7 mouse cellular contexts compared by ENCODE assay signal in the genomic region with DNA sequence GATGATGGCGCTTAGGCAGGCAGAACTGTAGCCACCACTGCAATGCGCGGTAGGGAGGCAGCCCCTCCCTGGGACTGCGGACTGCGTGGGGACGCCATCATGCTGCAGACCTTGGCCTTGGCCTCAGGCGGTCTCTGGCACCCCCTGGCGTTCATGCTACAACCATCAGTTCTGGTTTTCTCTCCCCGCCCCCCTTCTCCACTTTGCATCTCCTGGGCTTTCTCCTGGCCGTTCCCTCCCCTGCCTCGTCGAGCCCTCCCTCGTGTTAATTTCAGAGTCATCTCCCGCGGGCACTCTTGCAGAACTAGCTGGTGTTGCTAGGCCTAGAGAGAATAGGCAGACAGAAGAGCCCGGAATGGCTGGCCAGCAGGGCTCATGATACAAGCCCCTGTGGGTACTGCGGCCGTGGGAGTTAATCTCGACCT. TPM values are rescaled to one million over a fixed set of nuclear protein-coding genes. Genes with fewer than 3 reads are reported as not detected.
DNase-seq lines count a peak whose midpoint lies in the region; ATAC-seq and TF ChIP-seq lines count a peak whose summit lies in the region.

No protein-coding gene starts in this region.

- H3K27ac ChIP-seq in intestine, postnatal 0 days (ENCODE audit: low read depth, low read length) = no peak overlapping the region
- no peak overlapping the region for H3K27ac ChIP-seq in limb, embryonic 11.5 days (replicated peaks; ENCODE audit: low read depth, low read length)
- peak overlapping the region; percentile 81 for H3K27ac ChIP-seq in midbrain, embryonic 13.5 days
- H3K27ac ChIP-seq in small intestine, adult 2 months (ENCODE audit: insufficient read depth, low read depth, low read length) = no peak overlapping the region

- no peaks in the 10 kb centered on the region for H3K4me1 ChIP-seq in intestine, postnatal 0 days (replicated peaks; ENCODE audit: control insufficient read depth, insufficient read depth, low read length)
- no peaks in the 10 kb centered on the region for H3K4me1 ChIP-seq in limb, embryonic 11.5 days (ENCODE audit: control insufficient read depth, insufficient read depth, low read length)
- 0 out of 2 replicates have a peak, but pooled peaks cover 5% of the 10 kb centered on the region for H3K4me1 ChIP-seq in midbrain, embryonic 13.5 days (replicated peaks)
- H3K4me1 ChIP-seq in small intestine, adult 2 months (ENCODE audit: control insufficient read depth, insufficient read depth, insufficient read length, low read length) = 0 out of 2 replicates have a peak, but pooled peaks cover 2% of the 10 kb centered on the region

- H3K4me2 ChIP-seq in intestine, postnatal 0 days (replicated peaks; ENCODE audit: low read depth) = peak overlapping the region; percentile 68
- peak overlapping the region; percentile 11 for H3K4me2 ChIP-seq in limb, embryonic 11.5 days (ENCODE audit: low read depth, severe bottlenecking)
- peak overlapping the region; percentile 49 for H3K4me2 ChIP-seq in midbrain, embryonic 13.5 days (replicated peaks)

- peak; percentile 81 for ATAC-seq in intestine, postnatal 0 days
- peak; percentile 87; the same call in 1 of the 2 replicates for ATAC-seq in limb, embryonic 11.5 days (ENCODE audit: insufficient number of reproducible peaks, low FRiP score, low TSS enrichment, low read depth)
- ATAC-seq in midbrain, embryonic 13.5 days = peak; percentile 96

- no peaks in the 10 kb centered on the region for H3K9me3 ChIP-seq in intestine, postnatal 0 days (ENCODE audit: control insufficient read depth)
- H3K9me3 ChIP-seq in limb, embryonic 11.5 days (ENCODE audit: control insufficient read depth, low read length) = no peaks in the 10 kb centered on the region
- H3K9me3 ChIP-seq in midbrain, embryonic 13.5 days = no peaks in the 10 kb centered on the region

- peak; percentile 92 for TF ChIP-seq CTCF in intestine, postnatal 0 days (IDR thresholded peaks at IDR 0.05; ENCODE audit: low read depth)
- peak; percentile 68 for TF ChIP-seq CTCF in small intestine, adult 2 months (IDR thresholded peaks at IDR 0.05; ENCODE audit: extremely low read depth, insufficient read length, insufficient replicate concordance, low read depth, low read length)

- no peaks in the 10 kb centered on the region for H3K36me3 ChIP-seq in intestine, postnatal 0 days (ENCODE audit: control insufficient read depth, insufficient read depth)
- no peaks in the 10 kb centered on the region for H3K36me3 ChIP-seq in limb, embryonic 11.5 days (ENCODE audit: control insufficient read depth, insufficient read depth, low read length)
- no peaks in the 10 kb centered on the region for H3K36me3 ChIP-seq in midbrain, embryonic 13.5 days
- H3K36me3 ChIP-seq in small intestine, adult 2 months (ENCODE audit: control insufficient read depth, insufficient read depth, low read length) = no peaks in the 10 kb centered on the region

- 21% methylated on average over 19 of the region's 19 CpGs for WGBS in intestine, postnatal 0 days
- WGBS in limb, embryonic 11.5 days = 31% methylated on average over 18 of the region's 19 CpGs
- WGBS in midbrain, embryonic 13.5 days = 27% methylated on average over 19 of the region's 19 CpGs
- WGBS in small intestine, adult 2 months = 16% methylated on average over 19 of the region's 19 CpGs

- TF ChIP-seq POLR2A in small intestine, adult 2 months (IDR thresholded peaks at IDR 0.05; ENCODE audit: low read depth, low read length) = no peak

- H3K4me3 ChIP-seq in intestine, postnatal 0 days (ENCODE audit: low read depth, low read length) = peak overlapping the region; percentile 33
- no peak overlapping the region for H3K4me3 ChIP-seq in limb, embryonic 11.5 days (ENCODE audit: low read depth, low read length)
- peak overlapping the region; percentile 30 for H3K4me3 ChIP-seq in midbrain, embryonic 13.5 days (replicated peaks)
- H3K4me3 ChIP-seq in small intestine, adult 2 months (ENCODE audit: low read depth, low read length) = peak overlapping the region; percentile 62

- H3K9ac ChIP-seq in intestine, postnatal 0 days (ENCODE audit: low read depth, low read length) = no peak overlapping the region
- H3K9ac ChIP-seq in limb, embryonic 11.5 days (ENCODE audit: low read length) = peak overlapping the region; percentile 27; the same call in 1 of the 2 replicates
- peak overlapping the region; percentile 19; the same call in 1 of the 2 replicates for H3K9ac ChIP-seq in midbrain, embryonic 13.5 days (replicated peaks)

- peak; percentile 90 for DNase-seq in adrenal gland, postnatal 10 days
- DNase-seq in embryo, embryonic 9.5 days (ENCODE audit: extremely low spot score) = peak; percentile 63
- peak; percentile 75 to 85 for DNase-seq in gastrocnemius, postnatal 4 days (ENCODE audit: low spot score in 2 of 2)
- DNase-seq in limb, embryonic 11.5 days (ENCODE audit: low spot score) = peak; percentile 83

- H3K27me3 ChIP-seq in intestine, postnatal 0 days (replicated peaks; ENCODE audit: control insufficient read depth, insufficient read depth, low read length) = no peaks in the 10 kb centered on the region
- H3K27me3 ChIP-seq in limb, embryonic 11.5 days (ENCODE audit: control insufficient read depth, insufficient read depth, low read length) = no peaks in the 10 kb centered on the region
- H3K27me3 ChIP-seq in midbrain, embryonic 13.5 days = no peaks in the 10 kb centered on the region
- H3K27me3 ChIP-seq in small intestine, adult 2 months (ENCODE audit: control insufficient read depth, insufficient read depth, low read length) = no peaks in the 10 kb centered on the region

RNA-seq across cellular contexts. Expression of a gene that starts 21.6 kb away (rescaled TPM):
- 100 to 1,000 TPM in 1 of 2 experiments, 10 to 100 TPM in 1; 85.2 to 118 TPM for total RNA-seq in adrenal gland, postnatal 10 days (2021)
- 10 to 100 TPM; 86.6 to 92.4 TPM for total RNA-seq in gastrocnemius, postnatal 4 days (2021)
- polyA plus RNA-seq in intestine, postnatal 0 days (2015; fragmentation: Nextera tagmentation; extraction: Ambion mirVana) = 67.0 and 69.2 TPM in 2 replicates
- polyA plus RNA-seq in limb, embryonic 11.5 days (2014; fragmentation: Nextera tagmentation; extraction: Ambion mirVana) = 69.8 and 75.0 TPM in 2 replicates
- 245 and 255 TPM in 2 replicates for polyA plus RNA-seq in midbrain, embryonic 13.5 days (2015; fragmentation: Nextera tagmentation; extraction: Ambion mirVana)
- polyA plus RNA-seq in small intestine, adult 2 months (2012; rRNA removed) = 79.8 and 135 TPM in 2 replicates

RNA-seq across cellular contexts. Expression of a gene that starts 50.8 kb away (rescaled TPM):
- total RNA-seq in adrenal gland, postnatal 10 days (2021) = 10 to 100 TPM; 21.8 to 23.3 TPM
- 10 to 100 TPM in 1 of 2 experiments, 1 to 10 TPM in 1; 8.4 to 13.7 TPM for total RNA-seq in gastrocnemius, postnatal 4 days (2021)
- polyA plus RNA-seq in intestine, postnatal 0 days (2015; fragmentation: Nextera tagmentation; extraction: Ambion mirVana) = 7.0 and 11.5 TPM in 2 replicates
- polyA plus RNA-seq in limb, embryonic 11.5 days (2014; fragmentation: Nextera tagmentation; extraction: Ambion mirVana) = 12.9 and 13.1 TPM in 2 replicates
- polyA plus RNA-seq in midbrain, embryonic 13.5 days (2015; fragmentation: Nextera tagmentation; extraction: Ambion mirVana) = 2.9 and 3.5 TPM in 2 replicates
- polyA plus RNA-seq in small intestine, adult 2 months (2012; rRNA removed) = 1.3 and 6.9 TPM in 2 replicates

Comparison
In these comparisons a context has a peak if more than half of its experiments do, and no peak if none do; other contexts are left out.
1. H3K4me2 ChIP-seq: peak in every context shown above with its lines; median percentile 68 in intestine, postnatal 0 days; 49 in midbrain, embryonic 13.5 days; 11 in limb, embryonic 11.5 days.